In the genomic region with DNA sequence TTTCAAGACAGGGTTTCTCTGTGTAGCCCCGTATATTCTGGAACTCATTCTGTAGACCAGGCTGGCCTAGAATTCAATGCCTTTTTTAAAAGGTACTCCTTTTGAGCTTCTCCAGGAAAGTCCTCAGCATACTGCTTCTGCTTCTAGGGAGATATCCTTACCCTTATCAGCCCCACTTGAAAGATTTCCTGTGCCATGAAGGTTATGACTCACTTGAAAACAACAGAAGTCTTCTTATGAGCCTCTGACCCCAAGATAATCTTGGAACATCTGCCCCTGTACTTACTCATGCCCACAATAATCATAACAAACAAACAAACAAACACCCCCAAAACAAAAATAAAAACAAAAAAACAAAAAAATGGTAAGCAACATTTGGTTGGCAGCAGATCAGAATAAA, we compare ENCODE assay signal across 27 mouse cellular contexts.
"Had no signal": no experiment of that assay in that cellular context is flagged by ENCODE, and none has a peak within 500 bp of the region (broad histone marks: within the 10 kb centered on the region; RNA-seq: fewer than 3 reads in every experiment).

No protein-coding gene starts in this region.

- H3K9me3 ChIP-seq: embryonic facial prominence, embryonic 10.5 days; embryonic facial prominence, embryonic 12.5 days; embryonic facial prominence, embryonic 13.5 days; embryonic facial prominence, embryonic 15.5 days; forebrain, embryonic 10.5 days; forebrain, embryonic 12.5 days; forebrain, embryonic 13.5 days; forebrain, embryonic 15.5 days had no signal

- H3K4me2 ChIP-seq: embryonic facial prominence, embryonic 12.5 days; embryonic facial prominence, embryonic 13.5 days; embryonic facial prominence, embryonic 15.5 days; forebrain, embryonic 12.5 days; forebrain, embryonic 13.5 days; forebrain, embryonic 15.5 days had no signal

- DNase-seq: cerebellum, adult 9-10 months; cerebellum, adult 9-11 months; cerebellum, postnatal 10 days; cerebellum, postnatal 14 days; cerebellum, postnatal 25 days; cerebellum, postnatal 36 days; embryo, embryonic 11 days; forebrain, postnatal 0 days; gastrocnemius, adult 2 months; gastrocnemius, postnatal 10 days; gastrocnemius, postnatal 14 days; gastrocnemius, postnatal 25 days; gastrocnemius, postnatal 36 days; heart, adult 11 months; heart, adult 18-20 months; heart, adult 2 months had no signal

- H3K36me3 ChIP-seq: embryonic facial prominence, embryonic 10.5 days; embryonic facial prominence, embryonic 12.5 days; embryonic facial prominence, embryonic 13.5 days; embryonic facial prominence, embryonic 15.5 days; forebrain, embryonic 10.5 days; forebrain, embryonic 12.5 days; forebrain, embryonic 15.5 days had no signal

- H3K4me1 ChIP-seq: embryonic facial prominence, embryonic 10.5 days; embryonic facial prominence, embryonic 12.5 days; embryonic facial prominence, embryonic 13.5 days; embryonic facial prominence, embryonic 15.5 days; forebrain, embryonic 10.5 days; forebrain, embryonic 12.5 days; forebrain, embryonic 13.5 days; forebrain, embryonic 15.5 days had no signal

- H3K27me3 ChIP-seq: embryonic facial prominence, embryonic 12.5 days; embryonic facial prominence, embryonic 13.5 days; embryonic facial prominence, embryonic 15.5 days; forebrain, embryonic 12.5 days; forebrain, embryonic 13.5 days; forebrain, embryonic 15.5 days had no signal

- H3K9ac ChIP-seq: embryonic facial prominence, embryonic 12.5 days; embryonic facial prominence, embryonic 13.5 days; embryonic facial prominence, embryonic 15.5 days; forebrain, embryonic 12.5 days; forebrain, embryonic 13.5 days; forebrain, embryonic 15.5 days; forebrain, postnatal 0 days had no signal

- H3K27ac ChIP-seq: embryonic facial prominence, embryonic 10.5 days; embryonic facial prominence, embryonic 12.5 days; embryonic facial prominence, embryonic 13.5 days; embryonic facial prominence, embryonic 15.5 days; forebrain, embryonic 10.5 days; forebrain, embryonic 12.5 days; forebrain, embryonic 13.5 days; forebrain, embryonic 15.5 days; gastrocnemius, adult 2 months; heart, adult 2 months had no signal

- H3K4me3 ChIP-seq: embryonic facial prominence, embryonic 10.5 days; embryonic facial prominence, embryonic 12.5 days; embryonic facial prominence, embryonic 13.5 days; embryonic facial prominence, embryonic 15.5 days; erythroblast, embryonic 14.5 days; forebrain, embryonic 10.5 days; forebrain, embryonic 12.5 days; forebrain, embryonic 13.5 days; forebrain, embryonic 15.5 days; gastrocnemius, adult 2 months; heart, adult 2 months had no signal

- ATAC-seq: forebrain, embryonic 13.5 days; forebrain, embryonic 14.5 days; forebrain, embryonic 15.5 days; forebrain, embryonic 16.5 days; forebrain, postnatal 0 days had no signal
